Mouse (Mus musculus) heart, embryonic 14.5 days (tissue): ENCODE measurements around the gene Ptprn2. TPM values are rescaled to one million over a fixed set of nuclear protein-coding genes. Genes with fewer than 3 reads are reported as not detected.

ENCODE experiments used
- ATAC-seq: fragments of 200-750 bp; cut with Nextera tagmentation; 2 replicates; pipeline ENCODE4 v1.8.0; 2017; ENCODE audit warnings: low read depth, moderate TSS enrichment; ENCODE audit not compliant: insufficient number of reproducible peaks, insufficient read depth, low FRiP score
- H3K27ac ChIP-seq, 2 experiments: fragments of 200-500 bp in 1 of 2; fragments of 300-500 bp in 1 of 2; sonication (generic) in 1 of 2; replicated peaks in 1 of 2; 2 replicates each; pipeline ENCODE4 v1.5.1; 2012 to 2014; ENCODE audit warnings: low read depth in 2 of 2, low read length in 2 of 2, control low read depth in 1 of 2, mild to moderate bottlenecking in 1 of 2, mixed read lengths in 1 of 2; ENCODE audit not compliant: control insufficient read depth in 1 of 2, insufficient read depth in 1 of 2
- H3K27me3 ChIP-seq: fragments of 300-500 bp; sonication (generic); 2 replicates; pipeline ENCODE4 v1.6.1; 2014; ENCODE audit warnings: mild to moderate bottlenecking, low read length, control low read depth; ENCODE audit not compliant: control insufficient read depth, insufficient read depth
- H3K36me3 ChIP-seq: fragments of 300-500 bp; sonication (generic); 2 replicates; pipeline ENCODE4 v1.6.1; 2014; ENCODE audit warnings: mild to moderate bottlenecking, control low read depth, low read length, mixed read lengths; ENCODE audit not compliant: control insufficient read depth, insufficient read depth
- H3K4me1 ChIP-seq, 2 experiments: fragments of 200-500 bp in 1 of 2; fragments of 300-500 bp in 1 of 2; sonication (generic) in 1 of 2; 2 replicates each; pipeline ENCODE4 v1.6.1; 2012 to 2014; ENCODE audit warnings: low read length in 2 of 2, control low read depth in 1 of 2, mixed read lengths in 1 of 2; ENCODE audit not compliant: control insufficient read depth in 2 of 2, insufficient read depth in 2 of 2
- H3K4me2 ChIP-seq: fragments of 300-500 bp; sonication (generic); 2 replicates; pipeline ENCODE4 v1.6.1; 2014; ENCODE audit warnings: mild to moderate bottlenecking, low read length
- H3K4me3 ChIP-seq, 2 experiments: fragments of 200-500 bp in 1 of 2; fragments of 300-500 bp in 1 of 2; sonication (generic) in 1 of 2; 2 replicates each; pipeline ENCODE4 v1.5.1; 2012 to 2014; ENCODE audit warnings: low read length in 2 of 2, mild to moderate bottlenecking in 2 of 2, control low read depth in 1 of 2, low read depth in 1 of 2, moderate library complexity in 1 of 2; ENCODE audit not compliant: control insufficient read depth in 1 of 2, insufficient read depth in 1 of 2
- H3K9ac ChIP-seq: fragments of 300-500 bp; sonication (generic); 2 replicates; pipeline ENCODE4 v1.6.1; 2014; ENCODE audit warnings: mild to moderate bottlenecking, low read length
- H3K9me3 ChIP-seq: fragments of 300-500 bp; sonication (generic); 2 replicates; pipeline ENCODE4 v1.6.1; 2016; ENCODE audit warnings: low read length, control low read depth; ENCODE audit not compliant: control insufficient read depth
- WGBS: fragments of 180-500 bp; shearing (Covaris S2); extraction: QIAGEN DNeasy Blood & Tissue Kit; methylation state at CpG from one replicate; pipeline ENCODE4 v1.1.7; 2014; 5-methylcytosine and 5-hydroxymethylcytosine counted together
- polyA plus RNA-seq: library from polyadenylated mRNA; unstranded; fragments of >200 nt; fragmentation: Nextera tagmentation; extraction: Ambion mirVana; gene quantifications from 2 replicates; pipeline ENCODE4 v1.2.1, GENCODE M21; 2014

Gene Ptprn2
- polyA plus RNA-seq, 1 experiment from 2014 or later, result 0.20 TPM

GRCm38 (mm10) chr12:116978201-116978600 lies 492.7 kb downstream of the Ptprn2 start:
- H3K27ac ChIP-seq, result no peak overlapping the region
- no peaks in the 10 kb centered on the region for H3K9me3 ChIP-seq
- no peak overlapping the region for H3K9ac ChIP-seq
- no peaks in the 10 kb centered on the region for H3K36me3 ChIP-seq
- WGBS, result 82% methylated on average over 6 of the region's 6 CpGs
- H3K4me1 ChIP-seq, result no peaks in the 10 kb centered on the region
- no peaks in the 10 kb centered on the region for H3K27me3 ChIP-seq
- ATAC-seq, result no peak
- H3K4me3 ChIP-seq, result no peak overlapping the region
- no peak overlapping the region for H3K4me2 ChIP-seq

- Histone ChIP-seq H3K9ac (no peak overlapping the region), H3K27ac (no peak overlapping the region), H3K4me1 (no peaks in the 10 kb centered on the region), H3K4me3 (no peak overlapping the region), H3K9me3 (no peaks in the 10 kb centered on the region), H3K36me3 (no peaks in the 10 kb centered on the region), H3K27me3 (no peaks in the 10 kb centered on the region), H3K4me2 (no peak overlapping the region)
- 77% methylated on average over 1 of the region's 1 CpGs for WGBS
- no peak for ATAC-seq
These were observed 495.8 kb downstream of the Ptprn2 start for GRCm38 (mm10) chr12:116981315-116981714.

GRCm38 (mm10) chr12:116989144-116989543 lies 503.6 kb downstream of the Ptprn2 start:
- Histone ChIP-seq H3K36me3 (no peaks in the 10 kb centered on the region), H3K4me1 (no peaks in the 10 kb centered on the region), H3K27ac (no peak overlapping the region), H3K27me3 (no peaks in the 10 kb centered on the region), H3K9me3 (no peaks in the 10 kb centered on the region), H3K9ac (no peak overlapping the region), H3K4me2 (no peak overlapping the region), H3K4me3 (no peak overlapping the region)
- ATAC-seq, result no peak
- 65% methylated on average over 10 of the region's 10 CpGs for WGBS

GRCm38 (mm10) chr12:117001546-117002148 lies 516.1 kb downstream of the Ptprn2 start:
- H3K4me1 ChIP-seq, result no peaks in the 10 kb centered on the region
- H3K27me3 ChIP-seq, result no peaks in the 10 kb centered on the region
- 56% methylated on average over 2 of the region's 2 CpGs for WGBS
- H3K36me3 ChIP-seq, result no peaks in the 10 kb centered on the region
- H3K4me3 ChIP-seq, result no peak overlapping the region
- no peak for ATAC-seq
- no peak overlapping the region for H3K27ac ChIP-seq
- no peaks in the 10 kb centered on the region for H3K9me3 ChIP-seq
- no peak overlapping the region for H3K4me2 ChIP-seq
- no peak overlapping the region for H3K9ac ChIP-seq

GRCm38 (mm10) chr12:117016753-117017595 lies 531.5 kb downstream of the Ptprn2 start:
- 71% methylated on average over 15 of the region's 15 CpGs for WGBS
- Histone ChIP-seq H3K4me3 (no peak overlapping the region), H3K9me3 (no peaks in the 10 kb centered on the region)

GRCm38 (mm10) chr12:117017912-117018311 lies 532.4 kb downstream of the Ptprn2 start:
- WGBS, result 21% methylated on average over 2 of the region's 2 CpGs
- H3K9me3 ChIP-seq, result no peaks in the 10 kb centered on the region
- no peak overlapping the region for H3K27ac ChIP-seq
- no peak for ATAC-seq
- H3K4me2 ChIP-seq, result no peak overlapping the region
- H3K4me1 ChIP-seq, result peaks cover 2 to 6% of the 10 kb centered on the region in 2 experiments; a peak in 2 of 4 replicates
- no peak overlapping the region for H3K4me3 ChIP-seq
- H3K36me3 ChIP-seq, result no peaks in the 10 kb centered on the region
- no peaks in the 10 kb centered on the region for H3K27me3 ChIP-seq
- no peak overlapping the region for H3K9ac ChIP-seq

More at GRCm38 (mm10) chr12:117016753-117017595, 531.5 kb downstream of the Ptprn2 start:
- no peaks in the 10 kb centered on the region for H3K36me3 ChIP-seq
- no peak overlapping the region for H3K9ac ChIP-seq
- H3K27me3 ChIP-seq, result no peaks in the 10 kb centered on the region
- no peak overlapping the region for H3K4me2 ChIP-seq
- ATAC-seq, result no peak
- no peak overlapping the region for H3K27ac ChIP-seq
- H3K4me1 ChIP-seq, result peaks cover 2 to 6% of the 10 kb centered on the region in 2 experiments; a peak in 2 of 4 replicates

GRCm38 (mm10) chr12:117023235-117023634 lies 537.7 kb downstream of the Ptprn2 start:
- no peaks in the 10 kb centered on the region for H3K27me3 ChIP-seq
- H3K9ac ChIP-seq, result no peak overlapping the region
- no peak overlapping the region for H3K4me3 ChIP-seq
- no peaks in the 10 kb centered on the region for H3K36me3 ChIP-seq
- no peaks in the 10 kb centered on the region for H3K9me3 ChIP-seq
- 81% methylated on average over 4 of the region's 4 CpGs for WGBS
- no peak for ATAC-seq
- no peak overlapping the region for H3K4me2 ChIP-seq
- H3K4me1 ChIP-seq, result peaks cover 2 to 7% of the 10 kb centered on the region in 2 experiments; a peak in 1 of 4 replicates
- H3K27ac ChIP-seq, result no peak overlapping the region
